Mouse (Mus musculus) lung, embryonic 14.5 days (tissue): Measurements from ENCODE around the gene Tcf7l1. TPM values are rescaled to one million over a fixed set of nuclear protein-coding genes. Genes with fewer than 3 reads are reported as not detected.

ENCODE experiments used
- ATAC-seq: fragments of 200-750 bp; cut with Nextera tagmentation; 2 replicates; pipeline ENCODE4 v1.8.0; 2017; ENCODE audit warnings: mild to moderate bottlenecking, moderate TSS enrichment, moderate library complexity; ENCODE audit not compliant: insufficient read depth
- DNase-seq: peaks from one replicate; pipeline ENCODE4 v3.0.0-alpha.2; 2015
- H3K27ac ChIP-seq: fragments of 300-500 bp; sonication (generic); 2 replicates; pipeline ENCODE4 v1.5.1; 2014; ENCODE audit warnings: low read depth, mild to moderate bottlenecking, moderate library complexity
- H3K27me3 ChIP-seq: fragments of 300-500 bp; sonication (generic); 2 replicates; pipeline ENCODE4 v1.6.1; 2014; ENCODE audit warnings: low read length, control low read depth; ENCODE audit not compliant: insufficient read depth
- H3K36me3 ChIP-seq: fragments of 300-500 bp; sonication (generic); 2 replicates; pipeline ENCODE4 v1.6.1; 2014; ENCODE audit warnings: control low read depth; ENCODE audit not compliant: insufficient read depth
- H3K4me1 ChIP-seq: fragments of 300-500 bp; sonication (generic); 2 replicates; pipeline ENCODE4 v1.6.1; 2014; ENCODE audit warnings: antibody characterized with exemption, control low read depth; ENCODE audit not compliant: insufficient read depth
- H3K4me2 ChIP-seq: fragments of 300-500 bp; sonication (generic); 2 replicates; pipeline ENCODE4 v1.6.1; 2014; ENCODE audit warnings: mild to moderate bottlenecking
- H3K4me3 ChIP-seq: fragments of 300-500 bp; sonication (generic); 2 replicates; pipeline ENCODE4 v1.5.1; 2014; ENCODE audit warnings: low read depth, low read length
- H3K9ac ChIP-seq: fragments of 300-500 bp; sonication (generic); 2 replicates; pipeline ENCODE4 v1.6.1; 2014
- H3K9me3 ChIP-seq: fragments of 300-500 bp; sonication (generic); 2 replicates; pipeline ENCODE4 v1.6.1; 2016; ENCODE audit warnings: low read depth, low read length, control low read depth
- CTCF ChIP-seq: IDR thresholded peaks from 2 replicates; pipeline ENCODE4 v1.5.1; 2016; ENCODE audit warnings: antibody characterized with exemption, low read depth
- WGBS: fragments of 180-500 bp; shearing (Covaris S2); extraction: QIAGEN DNeasy Blood & Tissue Kit; methylation state at CpG from one replicate; pipeline ENCODE4 v1.1.7; 2014; 5-methylcytosine and 5-hydroxymethylcytosine counted together
- polyA plus RNA-seq: library from polyadenylated mRNA; unstranded; fragments of >200 nt; fragmentation: Nextera tagmentation; extraction: Ambion mirVana; gene quantifications from 2 replicates; pipeline ENCODE4 v1.2.1, GENCODE M21; 2014

Gene Tcf7l1
- polyA plus RNA-seq, 1 experiment from 2014 or later = 41.1 TPM

DNA sequence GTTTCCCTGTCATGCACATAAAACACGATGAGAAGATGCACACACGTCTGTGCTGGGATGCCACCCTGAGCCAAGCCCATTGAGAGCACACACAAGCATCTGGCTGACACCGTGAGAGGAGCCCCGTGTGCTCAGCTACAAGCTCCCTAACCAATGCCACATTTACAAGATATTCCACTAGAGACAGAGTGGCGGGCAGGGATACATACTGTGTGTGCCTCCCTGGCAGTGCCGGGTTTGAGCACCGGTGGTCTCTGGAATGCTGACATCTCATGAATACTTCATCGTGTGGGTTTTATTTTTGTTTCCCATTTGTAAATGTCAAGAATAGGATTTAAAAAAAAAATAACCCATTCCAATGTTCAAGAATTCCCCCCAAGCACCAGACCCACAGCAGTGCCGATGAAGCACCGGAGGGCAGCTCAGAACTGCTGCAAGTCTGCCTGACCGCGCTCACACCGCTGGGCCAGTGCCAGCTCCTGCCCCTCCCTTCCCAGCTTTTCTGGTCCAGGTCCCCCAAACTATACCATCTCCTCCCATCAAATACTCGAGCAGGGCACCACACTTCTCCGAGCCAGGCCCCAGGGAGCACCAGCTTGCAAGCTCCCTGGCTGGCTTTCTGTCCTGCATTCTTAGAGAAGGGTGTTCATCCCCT lies 65.2 kb downstream of the Tcf7l1 start:
- peaks cover 11% of the 10 kb centered on the region for H3K4me1 ChIP-seq
- H3K9me3 ChIP-seq = no peaks in the 10 kb centered on the region
- 65% methylated on average over 15 of the region's 15 CpGs for WGBS
- no peaks in the 10 kb centered on the region for H3K27me3 ChIP-seq
- no peak for TF ChIP-seq CTCF
- ATAC-seq (peak; percentile 10; the same call in 1 of the 2 replicates), DNase-seq (no peak)
- H3K4me3 ChIP-seq = no peak overlapping the region
- peak overlapping the region; percentile 1; the same call in 1 of the 2 replicates for H3K27ac ChIP-seq
- no peak overlapping the region for H3K9ac ChIP-seq
- H3K4me2 ChIP-seq = no peak overlapping the region
- no peaks in the 10 kb centered on the region for H3K36me3 ChIP-seq

DNA sequence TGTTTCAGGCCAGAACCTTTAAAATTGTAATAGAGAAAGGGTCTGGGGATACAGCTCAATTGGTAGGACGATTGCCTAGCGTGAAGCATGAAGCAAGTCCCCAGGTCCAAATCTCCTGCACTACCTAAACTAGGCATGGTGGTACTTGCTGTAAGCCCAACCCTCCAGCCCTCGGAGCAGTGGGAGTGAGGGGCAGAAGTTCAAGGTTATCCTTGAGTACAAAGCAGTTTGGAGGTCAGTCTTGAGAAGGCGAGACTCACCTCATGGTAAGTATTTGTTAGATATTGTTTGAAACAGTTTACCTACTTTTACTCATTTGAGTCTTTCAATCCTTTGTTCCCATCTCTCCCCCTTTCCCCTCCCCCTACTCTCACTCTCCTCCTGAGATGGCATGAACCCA lies 65.9 kb downstream of the Tcf7l1 start:
- no peak overlapping the region for H3K4me2 ChIP-seq
- no peak overlapping the region for H3K27ac ChIP-seq
- TF ChIP-seq CTCF = no peak
- no peak overlapping the region for H3K9ac ChIP-seq
- H3K4me3 ChIP-seq = no peak overlapping the region
- ATAC-seq (no peak), DNase-seq (no peak)
- no peaks in the 10 kb centered on the region for H3K27me3 ChIP-seq
- H3K36me3 ChIP-seq = no peaks in the 10 kb centered on the region
- H3K9me3 ChIP-seq = no peaks in the 10 kb centered on the region
- WGBS = 89% methylated on average over 4 of the region's 4 CpGs
- H3K4me1 ChIP-seq = peaks cover 11% of the 10 kb centered on the region

DNA sequence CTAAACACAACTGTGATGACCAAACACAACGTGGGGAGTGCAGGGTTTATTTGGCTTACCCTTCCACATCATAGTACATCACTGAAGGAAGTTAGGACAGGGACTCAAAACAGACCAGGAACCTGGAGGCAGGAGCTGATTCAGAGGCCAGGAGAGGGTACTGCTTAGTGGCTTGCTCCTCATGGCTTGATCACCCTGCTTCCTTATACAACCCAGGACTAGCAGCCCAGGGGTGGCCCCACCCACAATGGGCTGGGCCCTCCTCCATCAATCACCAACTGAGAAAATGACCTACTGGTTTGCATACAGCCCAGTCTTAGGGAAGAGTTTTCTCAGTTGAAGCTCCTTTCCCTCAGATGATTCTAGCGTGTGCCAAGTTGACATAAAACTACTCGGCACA lies 68.2 kb downstream of the Tcf7l1 start:
- Histone ChIP-seq H3K4me3 (no peak overlapping the region), H3K4me2 (no peak overlapping the region), H3K27me3 (no peaks in the 10 kb centered on the region), H3K9ac (no peak overlapping the region), H3K4me1 (peaks cover 11% of the 10 kb centered on the region), H3K27ac (no peak overlapping the region), H3K9me3 (no peaks in the 10 kb centered on the region), H3K36me3 (no peaks in the 10 kb centered on the region)
- ATAC-seq (no peak), DNase-seq (no peak)
- TF ChIP-seq CTCF = no peak
- 66% methylated on average over 3 of the region's 3 CpGs for WGBS

DNA sequence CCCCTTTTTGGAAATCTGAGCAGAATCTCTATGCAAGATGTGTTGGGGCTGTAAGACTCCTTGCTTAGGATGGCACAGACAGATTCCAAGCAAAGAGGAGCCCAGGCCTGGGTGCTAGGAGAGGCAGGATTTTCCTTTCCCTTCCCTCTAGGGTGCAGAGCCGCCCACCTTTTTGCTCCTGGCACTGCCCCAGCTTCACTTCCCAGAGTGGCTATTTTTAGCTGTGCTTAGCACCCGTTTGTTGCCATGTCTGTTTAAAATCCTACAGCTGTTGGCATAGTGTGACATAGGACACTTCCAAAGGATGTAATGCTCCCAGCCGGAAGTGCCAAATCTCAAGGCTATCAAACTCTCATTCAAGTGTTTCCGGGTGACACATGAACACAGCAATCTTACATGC lies 74.3 kb downstream of the Tcf7l1 start:
- Histone ChIP-seq H3K4me3 (no peak overlapping the region), H3K36me3 (no peaks in the 10 kb centered on the region), H3K4me1 (peaks cover 19% of the 10 kb centered on the region), H3K27ac (no peak overlapping the region), H3K9ac (no peak overlapping the region), H3K27me3 (no peaks in the 10 kb centered on the region), H3K9me3 (no peaks in the 10 kb centered on the region), H3K4me2 (no peak overlapping the region)
- WGBS = 14% methylated on average over 4 of the region's 4 CpGs
- peak; percentile 16; the same call in 1 of the 2 replicates for ATAC-seq
- TF ChIP-seq CTCF = no peak
- peak; percentile 62 for DNase-seq

DNA sequence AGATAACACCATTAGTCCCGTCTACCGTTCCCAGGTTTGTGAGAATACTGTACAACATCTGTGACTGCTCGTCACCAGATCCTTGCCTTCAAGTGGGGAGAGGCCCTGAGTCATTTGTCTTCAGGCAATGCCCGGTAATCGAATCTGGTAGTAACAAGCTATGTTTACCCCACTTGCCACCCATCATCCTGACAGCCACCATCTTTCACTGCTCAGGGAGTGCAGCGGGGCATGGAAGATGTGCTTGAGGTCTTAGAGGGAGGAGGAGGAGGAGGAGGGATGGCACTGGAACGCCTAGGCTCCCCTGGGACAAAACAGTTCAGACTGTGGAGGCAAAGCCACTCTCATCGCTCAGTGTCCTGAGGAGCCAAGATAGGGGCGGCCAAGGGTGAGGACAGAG lies 74.8 kb downstream of the Tcf7l1 start:
- TF ChIP-seq CTCF = no peak
- Histone ChIP-seq H3K36me3 (no peaks in the 10 kb centered on the region), H3K4me2 (no peak overlapping the region), H3K4me3 (no peak overlapping the region), H3K4me1 (peaks cover 19% of the 10 kb centered on the region), H3K9ac (no peak overlapping the region), H3K27me3 (no peaks in the 10 kb centered on the region), H3K9me3 (no peaks in the 10 kb centered on the region), H3K27ac (no peak overlapping the region)
- ATAC-seq (no peak), DNase-seq (no peak)
- WGBS = 41% methylated on average over 9 of the region's 9 CpGs

DNA sequence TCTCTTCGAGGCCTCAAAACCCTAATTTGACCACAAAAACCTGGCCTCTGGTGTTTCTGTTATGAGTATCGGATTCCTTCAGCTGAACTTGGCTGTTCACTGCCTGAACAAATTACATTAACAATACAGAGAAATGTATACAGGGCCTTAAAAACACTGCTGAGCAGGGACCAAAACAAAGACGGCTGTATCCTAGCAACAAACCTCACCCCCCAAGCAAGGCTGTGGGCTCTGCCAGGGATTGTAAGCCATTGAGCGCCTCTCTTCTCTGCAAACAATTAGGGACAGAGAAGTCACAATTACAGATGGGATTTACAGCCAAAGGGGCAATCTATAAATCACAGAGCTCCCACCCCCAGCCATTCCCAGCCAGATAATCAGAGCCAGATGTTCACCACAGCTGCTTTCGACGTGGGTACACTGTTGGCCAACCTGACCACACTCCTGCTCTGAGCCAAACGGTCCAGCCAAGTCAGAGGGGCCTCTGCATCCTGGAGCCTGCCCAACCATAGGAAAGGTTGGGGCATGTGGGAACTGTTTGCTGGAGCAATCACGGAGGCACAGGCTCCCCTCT lies 77.5 kb downstream of the Tcf7l1 start:
- peak; percentile 89 for ATAC-seq
- WGBS = 18% methylated on average over 8 of the region's 8 CpGs
- H3K4me1 ChIP-seq = peaks cover 19% of the 10 kb centered on the region

DNA sequence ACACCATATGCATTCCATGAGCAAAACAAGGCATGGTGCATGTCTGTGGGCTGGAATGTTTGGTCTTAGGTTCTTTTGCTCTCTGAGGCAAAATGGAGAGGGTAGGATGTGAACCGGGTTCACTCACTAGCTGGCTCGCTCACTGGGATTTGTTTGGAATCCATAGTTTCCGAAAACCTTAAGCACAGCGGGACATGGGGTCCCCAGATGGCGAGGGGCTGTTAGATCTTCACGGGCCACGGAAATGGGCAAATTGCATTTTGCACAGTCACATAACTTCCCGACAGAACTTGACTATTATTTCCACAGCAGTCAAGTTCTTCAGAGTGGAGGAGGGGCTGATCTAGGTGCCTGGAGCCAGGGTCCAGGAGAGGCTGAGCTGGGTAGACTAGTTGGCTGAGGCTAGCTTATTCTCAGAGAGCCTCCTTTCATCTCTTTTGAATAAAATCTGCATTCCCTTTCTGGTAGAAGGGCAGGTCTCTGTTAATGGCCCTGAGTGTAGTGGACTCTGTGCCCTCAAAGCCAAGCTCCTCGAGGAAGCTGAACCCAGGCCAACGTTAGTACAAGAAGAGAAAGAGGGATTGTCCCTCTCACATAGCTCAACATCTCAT lies 78.1 kb downstream of the Tcf7l1 start:
- Histone ChIP-seq H3K9ac (no peak overlapping the region), H3K27me3 (no peaks in the 10 kb centered on the region), H3K9me3 (no peaks in the 10 kb centered on the region), H3K4me2 (no peak overlapping the region), H3K4me1 (peaks cover 19% of the 10 kb centered on the region), H3K36me3 (no peaks in the 10 kb centered on the region), H3K27ac (peak overlapping the region; percentile 51), H3K4me3 (no peak overlapping the region)
- no peak for DNase-seq
- peak; percentile 5; the same call in 1 of the 2 replicates for ATAC-seq
- no peak for TF ChIP-seq CTCF
- 54% methylated on average over 10 of the region's 10 CpGs for WGBS

More for the DNA sequence above, 77.5 kb downstream of the Tcf7l1 start:
- no peaks in the 10 kb centered on the region for H3K36me3 ChIP-seq
- H3K4me2 ChIP-seq = no peak overlapping the region
- no peak overlapping the region for H3K9ac ChIP-seq
- no peak overlapping the region for H3K4me3 ChIP-seq
- peak; percentile 81 for DNase-seq
- peak overlapping the region; percentile 51 for H3K27ac ChIP-seq
- H3K27me3 ChIP-seq = no peaks in the 10 kb centered on the region
- H3K9me3 ChIP-seq = no peaks in the 10 kb centered on the region
- no peak for TF ChIP-seq CTCF
